Mouse (Mus musculus) embryonic facial prominence, embryonic 14.5 days (tissue): ENCODE results near the gene Olfr58. TPM values are rescaled to one million over a fixed set of nuclear protein-coding genes. Genes with fewer than 3 reads are reported as not detected.
"Not testable (repeated sequence)": the region's sequence is repeated elsewhere in the genome, so short reads cannot be mapped to it uniquely, and the experiment has no call there.

ENCODE experiments used
- ATAC-seq: fragments of 200-750 bp; cut with Nextera tagmentation; 2 replicates; pipeline ENCODE4 v1.8.0; 2017; ENCODE audit warnings: low read depth, moderate number of reproducible peaks, moderate TSS enrichment
- DNase-seq: peaks from one replicate; pipeline ENCODE4 v3.0.0-alpha.2; 2015; ENCODE audit warnings: low spot score
- H3K27ac ChIP-seq: fragments of 300-500 bp; sonication (generic); replicated peaks from 2 replicates; pipeline ENCODE4 v1.5.1; 2014; ENCODE audit warnings: low read depth, mild to moderate bottlenecking, low read length, moderate library complexity
- H3K27me3 ChIP-seq: fragments of 300-500 bp; sonication (generic); replicated peaks from 2 replicates; pipeline ENCODE4 v1.6.1; 2014; ENCODE audit warnings: low read length; ENCODE audit not compliant: control insufficient read depth, insufficient read depth
- H3K36me3 ChIP-seq: fragments of 300-500 bp; sonication (generic); 2 replicates; pipeline ENCODE4 v1.6.1; 2014; ENCODE audit warnings: low read length, mixed read lengths; ENCODE audit not compliant: control insufficient read depth, insufficient read depth
- H3K4me1 ChIP-seq: fragments of 300-500 bp; sonication (generic); 2 replicates; pipeline ENCODE4 v1.6.1; 2014; ENCODE audit warnings: antibody characterized with exemption, low read length; ENCODE audit not compliant: control insufficient read depth, insufficient read depth
- H3K4me2 ChIP-seq: fragments of 300-500 bp; sonication (generic); 2 replicates; pipeline ENCODE4 v1.6.1; 2014; ENCODE audit warnings: low read depth, mild to moderate bottlenecking, low read length, moderate library complexity, mixed read lengths
- H3K4me3 ChIP-seq: fragments of 300-500 bp; sonication (generic); 2 replicates; pipeline ENCODE4 v1.5.1; 2014; ENCODE audit warnings: low read depth, mild to moderate bottlenecking, low read length
- H3K9ac ChIP-seq: fragments of 300-500 bp; sonication (generic); 2 replicates; pipeline ENCODE4 v1.6.1; 2014; ENCODE audit warnings: low read depth, mild to moderate bottlenecking, low read length, moderate library complexity, mixed read lengths
- H3K9me3 ChIP-seq: fragments of 300-500 bp; sonication (generic); 2 replicates; pipeline ENCODE4 v1.6.1; 2016; ENCODE audit warnings: low read length; ENCODE audit not compliant: control insufficient read depth
- WGBS: fragments of 180-500 bp; shearing (Covaris S2); extraction: QIAGEN DNeasy Blood & Tissue Kit; methylation state at CpG from one replicate; pipeline ENCODE4 v1.1.7; 2014; 5-methylcytosine and 5-hydroxymethylcytosine counted together
- polyA plus RNA-seq: library from polyadenylated mRNA; unstranded; fragments of >200 nt; fragmentation: Nextera tagmentation; extraction: Ambion mirVana; gene quantifications from 2 replicates; pipeline ENCODE4 v1.2.1, GENCODE M21; 2014

The Olfr58 gene
- polyA plus RNA-seq: not detected in 2 replicates

- Histone ChIP-seq H3K4me1 (no peaks in the 10 kb centered on the region), H3K36me3 (no peaks in the 10 kb centered on the region), H3K27ac (no peak within 1 kb of the TSS), H3K4me2 (no peak within 1 kb of the TSS), H3K9me3 (0 out of 2 replicates have a peak, but pooled peaks cover 2% of the 10 kb centered on the region), H3K27me3 (no peaks in the 10 kb centered on the region), H3K9ac (no peak within 1 kb of the TSS), H3K4me3 (no peak within 1 kb of the TSS)
- ATAC-seq (no peak), DNase-seq (no peak)
Measured at GRCm38 (mm10) chr9:19779983-19780382, at the start of gene Olfr58. Gene Olfr58, plus strand, starts transcription at chr9:19780283.

GRCm38 (mm10) chr9:19769136-19769535, 10.9 kb upstream of the Olfr58 start:
- DNase-seq: no peak
- Histone ChIP-seq H3K9me3 (peaks cover 21% of the 10 kb centered on the region; the same call in 1 of the 2 replicates), H3K4me2 (no peak overlapping the region), H3K4me3 (no peak overlapping the region), H3K9ac (no peak overlapping the region), H3K4me1 (no peaks in the 10 kb centered on the region), H3K36me3 (no peaks in the 10 kb centered on the region), H3K27ac (no peak overlapping the region), H3K27me3 (no peaks in the 10 kb centered on the region)
- no peak for ATAC-seq
- 84% methylated on average over 14 of the region's 14 CpGs for WGBS

GRCm38 (mm10) chr9:19769701-19770100, 10.4 kb upstream of the Olfr58 start:
- Histone ChIP-seq H3K27me3 (no peaks in the 10 kb centered on the region), H3K4me1 (no peaks in the 10 kb centered on the region), H3K4me2 (no peak overlapping the region), H3K4me3 (no peak overlapping the region), H3K36me3 (no peaks in the 10 kb centered on the region), H3K9me3 (peaks cover 15% of the 10 kb centered on the region; the same call in 1 of the 2 replicates), H3K9ac (no peak overlapping the region), H3K27ac (no peak overlapping the region)
- whole genome bisulfite sequencing: 91% methylated on average over 14 of the region's 14 CpGs
- DNase-seq (no peak), ATAC-seq (no peak)

GRCm38 (mm10) chr9:19803000-19803399, 22.9 kb downstream of the Olfr58 start:
- Histone ChIP-seq H3K9me3 (0 out of 2 replicates have a peak, but pooled peaks cover 4% of the 10 kb centered on the region), H3K4me3 (no peak overlapping the region), H3K36me3 (no peaks in the 10 kb centered on the region), H3K4me1 (no peaks in the 10 kb centered on the region), H3K27ac (no peak overlapping the region), H3K4me2 (no peak overlapping the region), H3K27me3 (no peaks in the 10 kb centered on the region), H3K9ac (no peak overlapping the region)
- ATAC-seq: no peak
- WGBS: 65% methylated on average over 1 of the region's 1 CpGs
- DNase-seq: no peak

DNA sequence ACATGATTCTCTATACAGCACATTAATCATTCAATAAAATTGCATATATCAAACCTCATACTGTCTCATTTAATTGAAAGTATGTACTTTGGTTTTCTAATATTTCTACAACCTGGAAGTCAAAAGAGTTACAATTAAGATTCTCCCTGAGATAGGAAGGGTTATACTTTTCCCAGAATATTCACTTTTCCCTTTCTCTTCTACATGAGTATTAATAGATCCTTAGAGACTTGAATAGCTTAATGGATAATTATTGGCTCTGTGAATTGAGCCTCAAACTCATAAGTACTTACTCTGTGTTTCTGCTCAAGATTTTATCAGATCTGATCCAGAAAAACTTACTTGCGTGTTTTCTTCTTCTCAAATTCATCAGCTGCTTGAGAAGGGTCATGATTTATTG, 24.5 kb downstream of the Olfr58 start, which contains the start of gene Olfr859:
TSS of gene Olfr859 (plus strand) at position 301 of the 400 bp plus-strand sequence.
- not testable (repeated sequence) for H3K4me1 ChIP-seq, H3K4me2 ChIP-seq, H3K27me3 ChIP-seq, H3K27ac ChIP-seq, H3K9me3 ChIP-seq, DNase-seq, H3K36me3 ChIP-seq, ATAC-seq, H3K4me3 ChIP-seq, H3K9ac ChIP-seq
- 74% methylated on average over 1 of the region's 1 CpGs for WGBS

Other genes with a start within 250 kb of the Olfr58 start
- gene Olfr853, start 239.2 kb upstream of the Olfr58 start, polyA plus RNA-seq: not detected in 2 replicates
- not detected in 2 replicates for gene Olfr854, start 212.9 kb upstream of the Olfr58 start, polyA plus RNA-seq
- not detected in 2 replicates for gene Olfr855, start 197.7 kb upstream of the Olfr58 start, polyA plus RNA-seq
- gene Zfp317, start 158.2 kb upstream of the Olfr58 start, polyA plus RNA-seq: 19.2 and 22.1 TPM in 2 replicates
- 0.40 TPM in 1 of 2 replicates, not detected in the other for gene Olfr857, start 70.8 kb upstream of the Olfr58 start, polyA plus RNA-seq
- 0.04 and 0.08 TPM in 2 replicates for gene Olfr859, start 24.6 kb downstream of the Olfr58 start, polyA plus RNA-seq
- not detected in 2 replicates for gene Olfr860, start 69.5 kb downstream of the Olfr58 start, polyA plus RNA-seq
- 0.17 TPM in 1 of 2 replicates, not detected in the other for gene Olfr862, start 107.7 kb downstream of the Olfr58 start, polyA plus RNA-seq
- gene Olfr77, start 136.6 kb downstream of the Olfr58 start, polyA plus RNA-seq: 0.18 and 0.35 TPM in 2 replicates
- gene Olfr866, start 247.8 kb downstream of the Olfr58 start, polyA plus RNA-seq: not detected in 2 replicates